Mouse (Mus musculus) mouse embryonic stem cell (cell line): Measurements from ENCODE around the gene Pde3a.

Source experiments
- in situ Hi-C, 2 experiments: fragments of 300-500 bp; cut with MboI; formaldehyde crosslinking; loops; 1 replicate in 1 of 2; 3 replicates in 1 of 2; pipeline ENCODE4 v1.14.3; 2019 to 2020; ENCODE audit warnings: low sequenced_read_pairs in 2 of 2, low pct_unique_long_range_greater_than_20kb in 1 of 2, mixed read lengths in 1 of 2; ENCODE audit not compliant: unreplicated experiment in 1 of 2

Gene Pde3a

DNA sequence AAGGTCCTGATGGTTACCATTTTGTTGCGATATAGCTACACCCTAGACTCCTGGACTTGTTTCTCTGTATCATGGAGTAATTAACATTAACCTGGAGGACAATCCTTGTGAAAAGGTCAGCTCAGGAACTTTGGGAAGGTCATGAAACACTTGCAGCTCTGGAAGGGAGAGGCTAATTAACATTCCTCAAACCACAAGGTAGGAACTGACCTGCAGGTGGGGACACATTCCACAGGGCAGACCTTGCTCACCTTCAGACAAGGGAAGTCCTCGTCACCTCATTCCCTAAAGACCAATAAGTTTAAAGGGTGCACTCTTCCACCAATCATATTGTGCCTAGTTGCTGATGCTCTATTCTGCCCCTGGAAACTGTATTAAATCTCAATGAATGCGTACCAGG lies 114.6 kb downstream of the Pde3a start:
- in situ Hi-C loops = no loop called here

DNA sequence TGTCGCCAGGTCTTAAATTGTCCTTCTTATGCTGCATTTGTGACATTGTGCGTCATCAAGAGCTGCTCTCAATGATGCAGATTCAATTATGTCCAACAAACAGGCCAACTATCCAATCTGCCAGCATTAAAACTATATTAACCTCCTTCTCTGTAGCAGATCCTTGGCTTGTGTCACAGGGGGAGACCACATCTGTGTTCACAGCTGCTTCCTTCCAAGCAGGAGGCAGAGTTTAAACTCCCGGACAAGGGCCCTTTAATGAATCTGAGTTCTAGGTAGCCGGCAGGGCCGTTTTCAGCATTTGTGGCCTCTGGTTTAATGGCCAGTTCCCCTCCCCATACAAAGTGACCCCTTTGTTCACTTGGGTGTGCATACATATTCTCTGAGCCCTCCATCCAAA lies 118.0 kb downstream of the Pde3a start:
- in situ Hi-C loops = no loop called here

DNA sequence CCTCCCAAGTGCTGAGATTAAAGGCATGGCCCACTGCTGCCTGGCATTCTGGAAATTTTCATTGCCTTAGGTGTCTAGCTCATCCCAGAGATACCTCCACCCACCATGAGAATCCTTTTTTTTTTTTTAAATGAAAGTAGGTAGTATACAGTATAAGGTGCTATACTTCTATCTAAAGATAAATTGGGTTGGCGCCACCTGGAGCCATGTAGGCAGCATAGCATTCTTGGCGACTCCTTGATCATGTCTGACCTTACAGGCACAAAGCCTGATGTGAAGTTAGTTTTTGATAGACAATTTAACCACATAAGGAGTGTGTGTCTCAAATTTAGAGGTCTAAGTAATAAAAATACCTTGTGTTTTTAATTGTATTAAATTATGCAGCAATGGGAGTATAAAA lies 123.6 kb downstream of the Pde3a start:
- in situ Hi-C loops = no loop called here

DNA sequence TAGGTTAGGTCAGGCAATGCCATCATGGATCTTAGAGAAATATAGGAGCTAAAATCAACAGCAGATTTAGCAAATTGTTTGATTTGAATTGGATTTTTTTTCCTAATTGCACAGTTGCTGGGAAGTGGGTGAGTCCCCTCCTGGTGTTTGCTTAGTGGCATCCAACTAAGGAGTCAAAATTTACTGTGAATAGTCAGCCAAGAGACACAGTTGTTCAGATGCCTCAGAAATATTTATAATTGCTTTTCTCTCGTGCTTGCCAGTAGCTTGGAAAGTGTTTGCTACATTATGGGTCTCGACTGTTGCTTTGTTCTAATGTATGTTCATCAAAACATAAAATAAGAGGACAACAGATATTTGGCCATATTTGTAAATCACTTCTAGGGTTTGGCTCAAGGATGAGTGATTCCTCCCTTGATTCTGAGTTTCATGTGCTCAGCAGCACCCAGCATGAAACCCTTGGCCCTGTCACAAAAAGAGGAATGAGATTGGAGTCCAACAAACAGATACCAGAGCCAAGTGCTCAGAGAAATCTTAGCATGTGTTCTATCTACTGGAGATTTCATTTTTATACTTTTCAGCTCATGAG lies 125.5 kb downstream of the Pde3a start:
- in situ Hi-C loops = no loop called here

DNA sequence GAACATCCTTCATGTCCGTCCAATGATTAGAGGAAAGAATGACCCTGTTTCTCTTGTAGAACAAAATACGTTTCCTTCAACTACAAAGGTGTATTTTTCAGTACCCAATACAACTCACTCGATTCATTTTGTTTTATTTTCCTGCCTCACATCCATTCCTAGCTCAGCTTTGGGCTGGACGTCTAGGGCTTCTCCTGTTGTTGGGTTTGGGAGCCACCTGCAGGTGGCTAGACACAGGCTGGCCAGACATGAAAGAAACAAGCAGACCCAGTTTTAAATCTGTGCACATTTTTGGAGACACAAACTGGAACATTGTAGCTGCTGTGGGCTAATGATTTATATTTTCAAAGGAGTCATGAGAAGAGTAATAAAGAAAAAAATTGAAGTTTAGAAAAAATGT lies 126.1 kb downstream of the Pde3a start:
- in situ Hi-C loops = no loop called here

DNA sequence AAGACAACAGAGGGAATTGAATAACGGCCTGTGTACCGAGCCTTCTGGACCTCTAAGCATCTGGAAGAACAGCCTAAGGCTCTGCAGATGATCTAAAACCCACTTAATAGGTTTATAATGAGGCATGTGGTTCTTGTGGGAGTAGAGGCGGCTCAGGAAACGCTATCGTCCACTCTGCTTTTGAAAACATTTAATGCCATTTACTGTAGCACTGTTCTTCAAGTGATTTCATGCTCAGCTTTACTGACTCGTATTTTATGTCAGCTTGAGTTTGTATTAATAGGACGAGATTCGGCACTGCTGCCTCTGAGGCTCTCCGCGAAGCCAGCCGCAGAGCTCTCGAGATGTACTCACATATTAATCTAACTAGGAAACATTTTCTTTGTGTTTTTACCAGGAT lies 131.9 kb downstream of the Pde3a start:
- in situ Hi-C loops = no loop called here

DNA sequence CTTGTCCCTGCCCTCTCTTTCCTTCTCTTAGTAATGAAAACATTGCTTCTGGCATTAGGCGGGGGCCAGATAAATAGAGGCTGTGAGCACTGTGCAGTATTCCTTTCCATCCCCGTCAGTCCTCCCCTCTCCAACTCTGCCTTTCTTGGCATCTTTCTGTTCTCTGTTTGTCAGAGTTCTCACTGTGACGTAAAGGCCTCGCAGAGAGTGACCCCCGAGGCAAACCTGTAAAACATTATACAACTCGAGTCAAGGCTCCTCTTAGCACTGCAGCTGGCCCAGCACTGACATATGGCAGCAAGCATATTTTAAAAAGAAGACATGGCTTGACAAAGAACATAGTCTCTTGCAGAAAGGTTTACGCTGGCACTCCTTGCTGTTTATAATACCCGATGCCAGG lies 132.4 kb downstream of the Pde3a start:
- in situ Hi-C loops = no loop called here

DNA sequence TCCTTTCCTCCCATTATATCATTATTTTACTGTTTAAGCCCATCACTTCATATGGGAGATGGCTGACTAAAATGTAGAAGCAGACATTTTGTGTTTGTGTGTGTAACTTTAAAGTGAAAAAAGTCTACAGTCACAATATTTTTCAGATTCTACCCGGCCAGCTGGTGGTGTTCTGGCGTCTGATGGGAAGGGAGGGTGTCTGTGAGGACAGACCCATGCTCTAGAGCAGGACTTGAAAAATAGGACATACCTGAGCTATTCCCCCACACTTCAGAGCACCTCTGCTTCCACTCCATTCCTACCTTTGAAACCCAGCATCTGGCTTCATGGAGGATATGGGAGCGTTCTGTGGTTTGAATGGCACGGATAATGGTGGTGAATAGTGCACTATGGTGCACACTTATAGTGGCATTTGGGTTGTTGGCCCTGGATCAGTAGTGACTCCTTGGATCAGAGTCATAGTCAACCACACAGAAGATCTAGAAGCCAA lies 132.9 kb downstream of the Pde3a start:
- in situ Hi-C loops = no loop called here

DNA sequence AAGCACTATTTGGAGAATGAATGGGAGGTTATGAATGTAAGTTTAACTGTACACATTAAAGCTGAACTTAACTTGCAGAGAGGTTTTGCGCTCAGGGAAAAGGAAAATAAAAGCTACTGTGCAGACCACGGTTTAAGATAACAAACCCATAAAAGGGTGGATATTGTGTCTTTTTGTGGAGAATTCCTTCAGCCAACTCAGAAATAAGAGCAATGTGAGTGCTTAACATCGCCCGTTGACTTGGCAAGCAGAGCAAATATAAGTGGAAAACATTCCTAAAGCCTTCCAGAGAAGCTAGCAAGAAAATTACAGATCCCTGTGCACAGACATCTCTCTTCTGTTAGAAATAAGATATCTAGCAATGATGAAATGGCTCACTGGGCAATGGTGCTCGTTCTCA lies 139.0 kb downstream of the Pde3a start:
- in situ Hi-C loops = no loop called here

DNA sequence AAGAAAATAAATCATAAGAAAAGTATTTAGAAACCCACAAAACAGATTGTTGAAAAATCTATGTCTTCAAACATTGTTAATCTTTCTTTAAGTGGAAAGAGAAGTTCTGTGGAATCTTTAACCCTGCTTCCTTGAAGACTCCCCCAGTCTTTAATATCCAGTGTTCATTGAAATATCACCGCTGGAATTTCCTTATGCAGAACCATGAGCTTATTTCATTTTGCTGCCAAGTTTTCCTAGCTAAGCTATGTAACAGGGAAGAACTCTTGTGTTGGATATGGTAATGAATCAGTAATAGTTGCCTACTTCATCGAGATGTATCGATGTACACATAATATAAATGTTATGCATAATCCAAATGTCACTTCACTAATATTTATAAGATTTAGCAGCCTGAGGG lies 146.9 kb downstream of the Pde3a start:
- in situ Hi-C loops = no loop called here

DNA sequence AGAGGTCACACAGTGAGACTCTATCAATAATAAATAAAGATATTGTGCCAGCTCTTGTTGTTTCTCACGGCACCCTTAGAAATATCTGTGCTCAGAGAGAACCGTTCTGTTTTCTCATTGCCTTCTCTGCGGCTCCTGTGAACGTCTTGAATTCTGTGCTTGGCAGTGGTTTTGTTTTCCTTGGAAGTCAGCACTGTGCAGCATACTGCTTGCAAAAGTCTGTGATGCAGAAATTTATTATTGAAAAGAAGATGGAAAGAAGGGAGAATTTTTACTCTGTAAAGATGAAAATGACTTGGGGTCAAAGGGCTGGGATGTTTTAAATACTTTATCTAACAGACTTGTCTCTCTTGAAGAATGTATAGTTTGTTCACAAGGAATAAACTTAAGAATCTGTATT lies 150.3 kb downstream of the Pde3a start:
- in situ Hi-C loops = no loop called here

DNA sequence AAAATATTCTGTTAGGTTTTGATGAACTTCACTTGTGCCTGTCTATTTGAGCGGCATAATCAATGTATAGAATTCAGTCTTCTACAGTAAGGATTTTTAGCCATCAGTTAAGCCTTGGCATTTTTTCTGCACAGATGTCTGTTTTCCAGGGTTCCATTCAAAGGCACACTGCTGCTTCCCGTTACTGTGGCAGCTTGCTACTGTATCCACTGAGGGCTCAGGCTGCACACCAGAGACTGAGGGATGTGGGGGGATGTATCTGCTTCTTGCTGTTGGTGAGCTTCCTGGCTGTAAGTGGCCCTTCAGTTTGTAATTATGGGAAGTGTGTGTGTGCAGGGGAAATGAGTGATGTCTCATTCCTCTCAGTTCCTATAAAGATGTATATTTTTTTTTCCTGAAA lies 154.9 kb downstream of the Pde3a start:
- in situ Hi-C loops = no loop called here

DNA sequence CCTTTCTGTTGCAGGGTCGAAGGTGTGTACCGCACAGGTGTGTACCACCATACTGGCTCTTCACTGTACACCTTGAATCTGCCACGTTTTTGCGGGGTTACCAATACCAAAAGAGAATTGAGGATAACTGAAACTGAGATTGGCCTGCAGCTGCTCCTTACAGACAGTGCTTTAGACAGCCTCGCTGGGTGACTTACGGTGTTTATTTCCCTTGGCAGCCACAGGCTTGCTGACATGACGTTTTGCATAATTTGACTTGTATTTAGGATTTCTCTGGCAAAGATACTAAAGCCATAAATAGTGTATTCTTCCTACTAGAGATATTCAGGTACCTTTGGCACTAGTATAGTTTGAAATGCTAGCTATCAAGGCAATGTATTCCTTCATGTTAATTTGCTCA lies 155.6 kb downstream of the Pde3a start:
- in situ Hi-C loops = no loop called here

DNA sequence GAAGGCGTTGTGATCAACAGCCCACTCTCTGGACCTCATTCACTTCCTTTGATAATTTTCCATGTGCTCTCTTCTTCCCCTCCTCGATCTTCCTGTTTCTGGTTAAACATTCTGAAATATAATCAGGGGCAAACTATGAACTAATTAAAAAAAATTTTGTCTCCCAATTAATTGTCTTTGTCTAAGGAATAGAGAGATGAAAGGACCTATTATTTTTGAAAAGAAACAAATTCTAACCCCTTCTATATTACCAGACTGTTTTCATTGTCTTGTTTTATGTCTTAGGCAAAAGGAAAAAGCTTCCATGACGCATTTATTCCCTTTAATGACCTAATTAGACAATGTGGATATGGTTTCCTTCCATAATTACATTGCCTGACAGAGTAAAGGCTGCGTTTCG lies 156.4 kb downstream of the Pde3a start:
- in situ Hi-C loops = no loop called here

DNA sequence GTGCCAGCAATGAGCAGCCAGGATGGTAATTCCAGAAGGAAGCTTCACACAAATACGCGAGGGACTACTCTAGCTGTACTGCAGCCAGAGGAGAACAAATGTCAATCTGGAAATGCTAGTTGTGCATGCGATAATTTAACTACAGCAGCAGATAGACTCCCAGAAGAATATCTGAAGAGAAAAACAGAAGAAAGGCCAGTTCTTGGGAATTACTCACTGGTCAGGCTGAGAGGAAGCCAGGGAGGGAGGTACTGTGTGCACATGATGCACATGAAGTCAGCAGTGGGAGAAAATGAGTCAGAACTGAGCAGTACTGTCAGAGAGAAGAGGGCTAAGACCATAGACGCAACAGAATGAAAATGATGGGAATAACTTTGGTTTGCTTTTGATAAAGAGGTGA lies 159.7 kb downstream of the Pde3a start:
- in situ Hi-C loops = no loop called here

DNA sequence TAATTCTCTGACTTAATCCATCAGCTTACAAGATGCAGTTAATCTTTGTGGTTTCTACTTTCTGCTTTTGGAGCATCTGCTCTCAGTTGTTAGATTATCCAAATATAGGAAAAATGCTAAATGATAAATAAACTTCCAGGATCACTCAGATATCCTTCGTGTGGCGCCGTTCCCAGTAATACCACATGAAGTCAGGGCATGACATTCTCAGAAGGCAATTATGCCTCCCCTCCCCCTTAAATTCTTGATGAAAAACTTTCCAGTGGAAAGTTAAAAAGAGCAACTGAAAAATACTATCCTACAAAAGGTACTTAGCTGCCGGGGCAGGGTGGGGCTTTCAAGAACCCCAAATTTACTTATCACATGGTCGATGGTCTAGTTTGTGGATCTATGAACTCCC lies 161.8 kb downstream of the Pde3a start:
- in situ Hi-C loops = no loop called here

DNA sequence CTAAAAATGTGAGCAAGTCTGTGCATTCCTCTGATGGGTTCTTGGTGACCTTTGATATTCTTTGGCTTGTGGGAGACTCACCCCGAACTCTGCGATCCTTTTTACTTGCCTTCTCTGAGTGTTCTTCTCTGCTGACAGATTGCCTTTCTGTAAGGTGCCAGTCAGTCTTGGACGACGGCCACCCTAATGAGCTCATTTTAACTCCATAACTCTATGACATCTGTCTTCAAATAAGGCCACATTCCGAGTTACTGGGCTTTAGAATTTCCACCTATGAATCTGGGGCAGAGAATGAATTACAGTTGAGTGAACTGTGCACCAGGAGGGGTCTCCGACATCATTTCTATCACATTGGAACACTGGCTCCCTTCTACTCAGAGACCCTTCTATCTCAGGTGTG lies 176.0 kb downstream of the Pde3a start:
- in situ Hi-C loops = loop anchor here (25.0 kb wide), 1 partner anchor 513 kb away; no protein-coding TSS in a partner anchor

DNA sequence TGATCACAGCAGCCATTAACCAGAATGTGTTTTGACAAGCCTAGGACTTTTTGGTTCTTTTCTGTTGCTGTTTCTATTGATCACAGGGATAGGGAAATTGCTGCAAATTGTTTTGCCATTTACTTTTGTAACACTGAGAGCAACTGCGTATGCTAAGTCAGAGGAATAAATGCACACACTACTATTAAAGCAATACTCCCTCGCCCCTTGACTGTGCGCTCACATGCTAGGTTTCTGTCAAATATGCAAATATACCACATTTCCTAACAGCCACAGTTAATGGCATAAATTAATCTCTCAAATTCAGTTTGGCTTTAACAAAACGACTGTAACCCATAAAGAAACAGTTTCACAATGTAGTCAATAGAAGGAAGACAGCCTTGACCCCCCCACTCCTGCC lies 179.5 kb downstream of the Pde3a start:
- in situ Hi-C loops = loop anchor here (25.0 kb wide), 1 partner anchor 516 kb away; no protein-coding TSS in a partner anchor

DNA sequence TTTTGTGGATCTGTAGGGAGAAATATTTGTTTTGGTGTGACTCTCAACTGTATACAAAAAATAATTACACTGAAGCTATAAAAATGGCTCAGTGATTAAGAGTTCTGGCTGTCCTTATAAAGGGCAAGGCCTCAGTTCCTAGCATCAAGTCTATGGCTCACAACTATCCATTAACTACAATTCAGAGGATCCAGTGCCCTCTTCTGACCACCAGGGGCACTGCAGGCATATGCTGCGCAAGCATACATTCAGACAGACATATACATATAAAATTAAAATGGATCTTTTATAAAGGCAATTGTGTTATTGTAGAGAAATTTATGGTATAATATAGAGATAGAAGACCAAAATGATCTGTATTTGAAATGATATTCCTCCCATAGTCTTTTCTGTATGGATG lies 181.1 kb downstream of the Pde3a start:
- in situ Hi-C loops = loop anchor here (25.0 kb wide), 1 partner anchor 518 kb away; no protein-coding TSS in a partner anchor

DNA sequence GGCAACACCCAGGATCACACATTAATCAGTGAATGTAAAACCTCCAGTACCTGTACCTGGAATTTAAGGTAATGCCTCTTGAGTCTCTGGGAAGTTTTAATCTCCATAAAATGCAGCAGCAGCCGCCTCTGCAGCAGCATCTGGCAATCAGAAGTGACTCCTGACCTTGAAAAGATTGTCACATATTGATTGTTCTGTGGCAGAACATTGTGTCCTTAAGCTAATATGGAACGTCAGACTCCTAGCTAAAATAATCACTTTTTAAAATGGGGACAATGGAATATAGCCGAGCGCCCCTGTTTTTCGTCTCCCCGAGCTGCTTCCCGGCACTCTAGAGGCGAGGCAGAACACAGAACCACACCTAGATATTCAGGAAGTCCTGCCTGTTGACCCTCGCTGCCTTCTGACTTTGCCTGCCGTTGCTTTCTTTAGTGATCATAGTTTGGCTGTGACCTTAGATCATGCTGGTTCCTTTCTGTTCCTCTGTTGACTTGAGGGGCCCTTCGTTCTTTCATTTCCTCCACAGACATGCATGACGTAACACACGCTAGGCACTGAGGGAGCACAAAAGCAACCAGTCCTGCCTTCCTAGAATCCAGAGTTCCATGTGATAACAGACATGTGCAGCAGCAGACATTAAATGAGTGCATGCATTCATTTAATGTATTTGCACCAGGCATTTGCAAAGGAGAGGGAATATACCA lies 183.4 kb downstream of the Pde3a start:
- in situ Hi-C loops = loop anchor here (25.0 kb wide), 1 partner anchor 520 kb away; no protein-coding TSS in a partner anchor
